In the genomic region with DNA sequence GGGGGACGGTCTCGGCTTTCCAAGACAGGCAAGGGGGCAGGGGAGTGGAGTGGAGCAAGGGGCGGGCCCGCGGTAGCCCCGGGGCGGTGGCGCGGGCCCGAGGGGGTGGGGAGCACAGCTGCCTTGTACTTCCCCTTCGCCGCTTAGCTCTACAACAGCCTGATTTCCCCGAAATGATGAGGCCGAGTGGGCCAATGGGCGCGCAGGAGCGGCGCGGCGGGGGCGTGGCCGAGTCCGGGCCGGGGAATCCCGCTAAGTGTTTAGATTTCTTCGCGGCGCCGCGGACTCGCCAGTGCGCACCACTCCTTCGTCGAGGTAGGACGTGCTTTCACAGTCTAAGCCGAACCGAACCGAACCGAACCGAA, we compare ENCODE assay signal across 8 mouse cellular contexts. TPM values are rescaled to one million over a fixed set of nuclear protein-coding genes. Genes with fewer than 3 reads are reported as not detected.
DNase-seq lines count a peak whose midpoint lies in the region; ATAC-seq lines count a peak whose summit lies in the region.

TSS of gene Irf1 (plus strand) at position 255 of the 365 bp plus-strand sequence.

- intact Hi-C loops in left cerebral cortex, postnatal 25 days (cut with DNase I): no loop called here

- H3K4me2 ChIP-seq in intestine, embryonic 16.5 days (ENCODE audit: low read depth, low read length): peak within 1 kb of the TSS; percentile 77

- H3K9me3 ChIP-seq in intestine, embryonic 16.5 days (ENCODE audit: control insufficient read depth, low read length): no peaks in the 10 kb centered on the region

- peak; percentile 94 for DNase-seq in adrenal gland, adult 8-10 months
- peak; percentile 84 for DNase-seq in embryo, embryonic 9.5 days (ENCODE audit: extremely low spot score)
- peak; percentile 89 to 94 for DNase-seq in gastrocnemius, postnatal 4 days (ENCODE audit: low spot score in 2 of 2)
- peak; percentile 80 to 90 for DNase-seq in left cerebral cortex, postnatal 25 days (ENCODE audit: low spot score in 2 of 2)
- DNase-seq in mesoderm, embryonic 11.5 days (ENCODE audit: low read depth, low spot score): peak; percentile 89
- peak; percentile 74 to 83 for DNase-seq in right cerebral cortex, postnatal 36 days (ENCODE audit: low spot score in 2 of 2)
- DNase-seq in yolk sac, embryonic 10.5 days (ENCODE audit: low spot score): peak; percentile 91

- peak within 1 kb of the TSS; percentile 89 for H3K4me3 ChIP-seq in intestine, embryonic 16.5 days (ENCODE audit: low read length)

- H3K27ac ChIP-seq in intestine, embryonic 16.5 days (ENCODE audit: low read length): peak within 1 kb of the TSS; percentile 91

- peak within 1 kb of the TSS; percentile 90 for H3K9ac ChIP-seq in intestine, embryonic 16.5 days (ENCODE audit: low read depth, low read length)

- peak; percentile 93 for ATAC-seq in intestine, embryonic 16.5 days

- no peaks in the 10 kb centered on the region for H3K27me3 ChIP-seq in intestine, embryonic 16.5 days (replicated peaks; ENCODE audit: control insufficient read depth, insufficient read depth, low read length)

- WGBS in intestine, embryonic 16.5 days: under 1% methylated on average over 40 of the region's 40 CpGs

- H3K36me3 ChIP-seq in intestine, embryonic 16.5 days (ENCODE audit: control insufficient read depth, insufficient read depth, low read length): peaks cover 12% of the 10 kb centered on the region; the same call in 1 of the 2 replicates

- peaks cover 20% of the 10 kb centered on the region for H3K4me1 ChIP-seq in intestine, embryonic 16.5 days (ENCODE audit: control insufficient read depth, insufficient read depth, low read length)

RNA-seq across cellular contexts. Expression of gene Irf1, which starts in this region (rescaled TPM):
- 10 to 100 TPM; 29.0 to 50.6 (median 43.2) TPM for total RNA-seq in adrenal gland, adult 8-10 months (2022)
- 10 to 100 TPM; 16.1 to 17.0 TPM for total RNA-seq in gastrocnemius, postnatal 4 days (2021)
- 52.9 and 58.7 TPM in 2 replicates for polyA plus RNA-seq in intestine, embryonic 16.5 days (2015; fragmentation: Nextera tagmentation; extraction: Ambion mirVana)
- total RNA-seq in left cerebral cortex, postnatal 25 days (2021): 1 to 10 TPM; 5.9 to 6.8 TPM

Comparison
In these comparisons a context has a peak if more than half of its experiments do, and no peak if none do; other contexts are left out.
1. Peak in every context shown above with its lines: DNase-seq, ATAC-seq, H3K4me3 ChIP-seq and H3K27ac ChIP-seq.